Mouse (Mus musculus) liver, embryonic 12.5 days (tissue): Measurements from ENCODE around the gene Eci1. TPM values are rescaled to one million over a fixed set of nuclear protein-coding genes. Genes with fewer than 3 reads are reported as not detected.

ENCODE experiments used
- ATAC-seq: fragments of 200-750 bp; cut with Nextera tagmentation; 2 replicates; pipeline ENCODE4 v1.8.0; 2017; ENCODE audit warnings: moderate number of reproducible peaks, mild to moderate bottlenecking, moderate library complexity
- H3K27ac ChIP-seq: fragments of 300-500 bp; sonication (generic); 2 replicates; pipeline ENCODE4 v1.5.1; 2016; ENCODE audit warnings: mild to moderate bottlenecking
- H3K27me3 ChIP-seq: fragments of 300-500 bp; sonication (generic); replicated peaks from 2 replicates; pipeline ENCODE4 v1.6.1; 2016; ENCODE audit warnings: mild to moderate bottlenecking, moderate library complexity
- H3K36me3 ChIP-seq: fragments of 300-500 bp; sonication (generic); 2 replicates; pipeline ENCODE4 v1.6.1; 2016; ENCODE audit warnings: mild to moderate bottlenecking, moderate library complexity
- H3K4me1 ChIP-seq: fragments of 300-500 bp; sonication (generic); 2 replicates; pipeline ENCODE4 v1.6.1; 2016
- H3K4me2 ChIP-seq: fragments of 300-500 bp; sonication (generic); 2 replicates; pipeline ENCODE4 v1.6.1; 2016; ENCODE audit warnings: mild to moderate bottlenecking, moderate library complexity
- H3K4me3 ChIP-seq: fragments of 300-500 bp; sonication (generic); 2 replicates; pipeline ENCODE4 v1.5.1; 2016; ENCODE audit warnings: mild to moderate bottlenecking, moderate library complexity
- H3K9ac ChIP-seq: fragments of 300-500 bp; sonication (generic); 2 replicates; pipeline ENCODE4 v1.6.1; 2016; ENCODE audit warnings: mild to moderate bottlenecking, moderate library complexity
- H3K9me3 ChIP-seq: fragments of 300-500 bp; sonication (generic); replicated peaks from 2 replicates; pipeline ENCODE4 v1.6.1; 2016; ENCODE audit warnings: mild to moderate bottlenecking, moderate library complexity
- WGBS: fragments of 180-500 bp; shearing (Covaris S2); methylation state at CpG from one replicate; pipeline ENCODE4 v1.1.7; 2016; ENCODE audit not compliant: insufficient replicate concordance; 5-methylcytosine and 5-hydroxymethylcytosine counted together
- polyA plus RNA-seq: library from polyadenylated mRNA; unstranded; fragments of >200 nt; fragmentation: Nextera tagmentation; extraction: Ambion mirVana; gene quantifications from 2 replicates; pipeline ENCODE4 v1.2.1, GENCODE M21; 2016

The Eci1 gene
- polyA plus RNA-seq: 92.1 and 100 TPM in 2 replicates

- H3K9ac ChIP-seq: peak within 1 kb of the TSS; percentile 90
- H3K4me2 ChIP-seq: peak within 1 kb of the TSS; percentile 84
- H3K4me1 ChIP-seq: peaks cover 40% of the 10 kb centered on the region
- H3K27me3 ChIP-seq: no peaks in the 10 kb centered on the region
- H3K4me3 ChIP-seq: peak within 1 kb of the TSS; percentile 74
- WGBS: under 1% methylated on average over 48 of the region's 48 CpGs
- H3K27ac ChIP-seq: peak within 1 kb of the TSS; percentile 94
- no peaks in the 10 kb centered on the region for H3K9me3 ChIP-seq
- peaks cover 59% of the 10 kb centered on the region for H3K36me3 ChIP-seq
- peak; percentile 98 for ATAC-seq
Measured at GRCm38 (mm10) chr17:24426471-24427169, at the start of gene Eci1. Eci1 (plus strand) TSS chr17:24426641.

- no peak overlapping the region for H3K4me3 ChIP-seq
- H3K27ac ChIP-seq: no peak overlapping the region
- H3K4me1 ChIP-seq: peaks cover 32% of the 10 kb centered on the region
- H3K4me2 ChIP-seq: no peak overlapping the region
- WGBS: 69% methylated on average over 2 of the region's 2 CpGs
- peaks cover 96% of the 10 kb centered on the region for H3K36me3 ChIP-seq
- H3K9ac ChIP-seq: no peak overlapping the region
- no peaks in the 10 kb centered on the region for H3K27me3 ChIP-seq
- no peaks in the 10 kb centered on the region for H3K9me3 ChIP-seq
- ATAC-seq: no peak
Measured at GRCm38 (mm10) chr17:24378496-24378895, 47.9 kb upstream of the Eci1 start.

GRCm38 (mm10) chr17:24383789-24384188 is 42.7 kb upstream of the Eci1 start:
- H3K4me2 ChIP-seq: no peak overlapping the region

GRCm38 (mm10) chr17:24388711-24389110 is 37.7 kb upstream of the Eci1 start:
- 91% methylated on average over 5 of the region's 5 CpGs for WGBS
- Histone ChIP-seq H3K9ac (no peak overlapping the region), H3K4me2 (no peak overlapping the region), H3K9me3 (no peaks in the 10 kb centered on the region), H3K4me3 (no peak overlapping the region), H3K27me3 (no peaks in the 10 kb centered on the region), H3K4me1 (no peaks in the 10 kb centered on the region), H3K36me3 (peaks cover 96% of the 10 kb centered on the region), H3K27ac (no peak overlapping the region)
- no peak for ATAC-seq

More at GRCm38 (mm10) chr17:24383789-24384188, 42.7 kb upstream of the Eci1 start:
- no peak overlapping the region for H3K4me3 ChIP-seq
- H3K9me3 ChIP-seq: no peaks in the 10 kb centered on the region
- ATAC-seq: no peak
- no peaks in the 10 kb centered on the region for H3K4me1 ChIP-seq
- H3K27me3 ChIP-seq: no peaks in the 10 kb centered on the region
- no peak overlapping the region for H3K9ac ChIP-seq
- WGBS: 86% methylated on average over 8 of the region's 8 CpGs
- no peak overlapping the region for H3K27ac ChIP-seq
- H3K36me3 ChIP-seq: peaks cover 97% of the 10 kb centered on the region

- peaks cover 92% of the 10 kb centered on the region for H3K36me3 ChIP-seq
- H3K4me3 ChIP-seq: no peak overlapping the region
- WGBS: 7% methylated on average over 2 of the region's 2 CpGs
- H3K27ac ChIP-seq: no peak overlapping the region
- H3K4me1 ChIP-seq: no peaks in the 10 kb centered on the region
- no peaks in the 10 kb centered on the region for H3K27me3 ChIP-seq
- no peak for ATAC-seq
- no peak overlapping the region for H3K9ac ChIP-seq
- H3K9me3 ChIP-seq: no peaks in the 10 kb centered on the region
- no peak overlapping the region for H3K4me2 ChIP-seq
Measured at GRCm38 (mm10) chr17:24389865-24390264, 36.6 kb upstream of the Eci1 start.

- Histone ChIP-seq H3K4me3 (no peak overlapping the region), H3K4me2 (no peak overlapping the region), H3K27ac (no peak overlapping the region), H3K9me3 (no peaks in the 10 kb centered on the region), H3K9ac (no peak overlapping the region), H3K4me1 (no peaks in the 10 kb centered on the region), H3K36me3 (peaks cover 92% of the 10 kb centered on the region), H3K27me3 (no peaks in the 10 kb centered on the region)
- WGBS: 70% methylated on average over 8 of the region's 8 CpGs
- no peak for ATAC-seq
Measured at GRCm38 (mm10) chr17:24391149-24391548, 35.3 kb upstream of the Eci1 start.

GRCm38 (mm10) chr17:24393527-24393926 is 32.9 kb upstream of the Eci1 start:
- no peak overlapping the region for H3K4me3 ChIP-seq
- H3K9ac ChIP-seq: no peak overlapping the region
- no peaks in the 10 kb centered on the region for H3K27me3 ChIP-seq
- WGBS: 67% methylated on average over 4 of the region's 4 CpGs
- peaks cover 91% of the 10 kb centered on the region for H3K36me3 ChIP-seq
- no peaks in the 10 kb centered on the region for H3K4me1 ChIP-seq
- no peak overlapping the region for H3K27ac ChIP-seq
- no peak overlapping the region for H3K4me2 ChIP-seq
- ATAC-seq: no peak
- H3K9me3 ChIP-seq: no peaks in the 10 kb centered on the region

GRCm38 (mm10) chr17:24394456-24394855 is 32.0 kb upstream of the Eci1 start:
- Histone ChIP-seq H3K4me3 (no peak overlapping the region), H3K4me1 (no peaks in the 10 kb centered on the region), H3K27ac (no peak overlapping the region), H3K9ac (no peak overlapping the region), H3K9me3 (no peaks in the 10 kb centered on the region), H3K27me3 (no peaks in the 10 kb centered on the region), H3K4me2 (no peak overlapping the region), H3K36me3 (peaks cover 91% of the 10 kb centered on the region)
- WGBS: 82% methylated on average over 7 of the region's 7 CpGs
- ATAC-seq: no peak

GRCm38 (mm10) chr17:24402371-24402770 is 24.1 kb upstream of the Eci1 start:
- Histone ChIP-seq H3K4me2 (no peak overlapping the region), H3K9ac (no peak overlapping the region), H3K4me3 (no peak overlapping the region), H3K4me1 (no peaks in the 10 kb centered on the region), H3K36me3 (peaks cover 96% of the 10 kb centered on the region), H3K27ac (no peak overlapping the region), H3K27me3 (no peaks in the 10 kb centered on the region), H3K9me3 (no peaks in the 10 kb centered on the region)
- 81% methylated on average over 3 of the region's 3 CpGs for WGBS
- no peak for ATAC-seq

- Histone ChIP-seq H3K27me3 (no peaks in the 10 kb centered on the region), H3K36me3 (peaks cover 95% of the 10 kb centered on the region), H3K4me2 (no peak overlapping the region), H3K4me1 (no peaks in the 10 kb centered on the region), H3K4me3 (no peak overlapping the region), H3K27ac (no peak overlapping the region), H3K9me3 (no peaks in the 10 kb centered on the region), H3K9ac (no peak overlapping the region)
- 87% methylated on average over 12 of the region's 12 CpGs for WGBS
- ATAC-seq: no peak
Measured at GRCm38 (mm10) chr17:24407116-24407803, 19.2 kb upstream of the Eci1 start.

- Histone ChIP-seq H3K4me2 (peak overlapping the region; percentile 82), H3K4me1 (peaks cover 43% of the 10 kb centered on the region), H3K27ac (peak overlapping the region; percentile 93), H3K9me3 (no peaks in the 10 kb centered on the region), H3K27me3 (no peaks in the 10 kb centered on the region), H3K9ac (peak overlapping the region; percentile 80), H3K36me3 (peaks cover 70% of the 10 kb centered on the region), H3K4me3 (peak overlapping the region; percentile 90)
- 10% methylated on average over 22 of the region's 22 CpGs for WGBS
- peak; percentile 48 for ATAC-seq
Measured at GRCm38 (mm10) chr17:24413557-24414211, 12.8 kb upstream of the Eci1 start.
